Mouse (Mus musculus): ENCODE data around the gene Cers6.

DNA sequence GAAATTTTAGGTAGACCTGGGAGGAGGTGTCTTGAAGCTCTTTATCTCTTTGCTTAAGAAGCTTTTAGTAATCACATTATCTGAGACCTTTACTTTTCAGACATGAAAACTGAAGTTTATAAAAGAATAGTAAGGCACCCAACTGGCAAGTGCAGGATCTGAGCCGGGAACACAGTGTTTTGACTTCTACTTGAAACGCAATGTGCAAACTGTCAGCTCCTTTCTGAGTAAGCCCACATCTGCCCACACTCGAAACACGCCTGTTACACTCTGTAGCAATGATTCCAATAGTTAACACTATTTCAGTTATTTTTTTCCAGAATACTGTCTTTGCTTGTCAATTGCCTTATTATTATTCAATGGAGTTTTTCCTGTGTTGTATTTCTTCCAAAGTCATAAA, 235.6 kb downstream of the Cers6 start:
- no peak for TF ChIP-seq CTCF (IDR thresholded peaks at IDR 0.05; ENCODE audit: control insufficient read depth, insufficient read depth, insufficient read length)
- TF ChIP-seq MYOD1 (IDR thresholded peaks at IDR 0.05; ENCODE audit: control insufficient read depth, insufficient read length, low read depth): no peak
- TF ChIP-seq CEBPB (IDR thresholded peaks at IDR 0.05; ENCODE audit: low read depth): no peak
- no peak for TF ChIP-seq MYOG (IDR thresholded peaks at IDR 0.05; ENCODE audit: control insufficient read depth, extremely low read depth, insufficient read length)
- no peak for TF ChIP-seq USF1 (IDR thresholded peaks at IDR 0.05; ENCODE audit: low read depth)
- TF ChIP-seq MAX (IDR thresholded peaks at IDR 0.05): no peak
- no peak for TF ChIP-seq FOSL1 (IDR thresholded peaks at IDR 0.05; ENCODE audit: insufficient read depth, low read length, poor library complexity, severe bottlenecking)
